Mouse (Mus musculus): ENCODE results near the gene Glb1l. TPM values are rescaled to one million over a fixed set of nuclear protein-coding genes. Genes with fewer than 3 reads are reported as not detected.

Glb1l gene
- polyA plus RNA-seq, 1 experiment from 2014 or later, result 11.9 TPM

DNA sequence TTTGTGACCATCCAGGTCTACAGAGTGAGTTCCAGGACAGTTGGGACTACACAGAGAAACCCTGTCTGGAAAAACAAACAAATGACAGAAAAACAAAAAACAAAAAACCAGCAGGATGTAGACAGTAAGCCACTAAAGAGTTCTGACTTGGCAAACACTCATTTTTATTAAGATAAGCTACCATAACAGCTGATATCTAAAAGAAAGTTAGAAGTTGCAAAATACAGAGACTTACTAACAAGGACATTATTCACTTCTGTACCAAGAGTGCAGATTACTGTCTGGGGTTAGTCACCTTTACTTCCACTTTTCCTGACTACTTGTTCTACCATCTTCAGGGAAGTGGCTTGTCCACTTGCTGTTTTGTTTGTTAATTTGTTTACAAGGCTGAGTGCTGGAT is 51.6 kb downstream of the Glb1l start:
- Histone ChIP-seq H3K27me3 (replicated peaks) (no peaks in the 10 kb centered on the region), H3K9ac (no peak overlapping the region), H3K4me1 (replicated peaks) (no peaks in the 10 kb centered on the region), H3K27ac (no peak overlapping the region), H3K9me3 (no peaks in the 10 kb centered on the region), H3K4me3 (replicated peaks) (no peak overlapping the region), H3K36me3 (no peaks in the 10 kb centered on the region), H3K4me2 (replicated peaks) (no peak overlapping the region)
- no peak for ATAC-seq

DNA sequence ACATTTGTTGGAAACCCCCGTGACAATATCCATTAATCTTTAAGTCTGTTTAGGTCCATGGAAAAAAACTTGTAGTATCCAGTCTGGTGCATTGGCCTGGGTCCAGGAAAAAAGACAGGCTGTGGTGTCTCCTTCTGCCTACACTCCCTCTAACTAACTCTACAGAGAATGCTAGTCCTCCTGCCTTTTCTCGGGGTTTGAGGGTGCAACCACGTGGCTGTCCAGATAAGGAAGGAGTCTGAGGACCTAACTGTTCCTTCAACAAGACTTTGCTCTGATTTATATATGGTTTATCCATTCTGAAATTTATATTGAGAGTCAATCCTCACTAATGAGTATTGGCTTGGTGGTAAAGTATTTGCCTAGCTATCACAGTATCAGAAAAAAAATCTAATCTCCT is 54.8 kb downstream of the Glb1l start:
- Histone ChIP-seq H3K36me3 (no peaks in the 10 kb centered on the region), H3K4me2 (replicated peaks) (no peak overlapping the region), H3K9ac (no peak overlapping the region), H3K4me3 (replicated peaks) (no peak overlapping the region), H3K4me1 (replicated peaks) (no peaks in the 10 kb centered on the region), H3K27ac (no peak overlapping the region), H3K27me3 (replicated peaks) (no peaks in the 10 kb centered on the region), H3K9me3 (no peaks in the 10 kb centered on the region)
- no peak for ATAC-seq
- 33% methylated on average over 3 of the region's 3 CpGs for WGBS

DNA sequence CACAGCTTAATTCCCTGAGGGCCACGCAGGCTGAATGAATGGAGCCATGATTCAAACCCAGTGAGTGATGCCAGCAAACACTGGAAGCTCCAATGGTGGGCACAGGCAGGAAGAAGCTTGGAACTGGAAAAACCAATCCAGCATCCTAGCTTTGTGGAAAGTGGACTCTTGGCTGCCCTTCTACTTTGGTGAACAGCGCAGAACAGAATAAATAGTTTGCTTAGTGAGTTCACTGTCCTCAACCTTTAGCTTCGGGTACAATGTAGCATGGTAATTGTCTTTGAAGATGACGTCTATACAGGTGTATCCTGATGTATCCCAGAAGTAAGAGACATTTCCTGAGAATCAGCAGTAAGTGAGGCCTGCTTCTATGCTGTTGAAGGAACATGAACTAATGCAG is 61.9 kb downstream of the Glb1l start:
- Histone ChIP-seq H3K36me3 (peaks cover 26% of the 10 kb centered on the region), H3K9me3 (no peaks in the 10 kb centered on the region), H3K4me1 (replicated peaks) (peaks cover 7% of the 10 kb centered on the region; the same call in 1 of the 2 replicates), H3K27me3 (replicated peaks) (no peaks in the 10 kb centered on the region), H3K27ac (no peak overlapping the region), H3K9ac (no peak overlapping the region), H3K4me2 (replicated peaks) (no peak overlapping the region), H3K4me3 (replicated peaks) (no peak overlapping the region)
- 86% methylated on average over 4 of the region's 4 CpGs for WGBS
- no peak for ATAC-seq

Other genes with a start within 250 kb of the Glb1l start
- 8.7 and 9.7 TPM in 2 replicates for gene Nhej1, start 85.6 kb downstream of the Glb1l start, polyA plus RNA-seq (2015; fragmentation: Nextera tagmentation; extraction: Ambion mirVana)
- 1.2 and 1.3 TPM in 2 replicates for gene Slc23a3, start 76.9 kb downstream of the Glb1l start, polyA plus RNA-seq (2015; fragmentation: Nextera tagmentation; extraction: Ambion mirVana)
- 42.5 and 43.4 TPM in 2 replicates for gene Cnppd1, start 68.1 kb downstream of the Glb1l start, polyA plus RNA-seq (2015; fragmentation: Nextera tagmentation; extraction: Ambion mirVana)
- 49.5 and 51.1 TPM in 2 replicates for gene Retreg2, start 68.0 kb downstream of the Glb1l start, polyA plus RNA-seq (2015; fragmentation: Nextera tagmentation; extraction: Ambion mirVana)
- 45.6 and 45.7 TPM in 2 replicates for gene Zfand2b, start 42.2 kb downstream of the Glb1l start, polyA plus RNA-seq (2015; fragmentation: Nextera tagmentation; extraction: Ambion mirVana)
- gene Abcb6, start 30.4 kb downstream of the Glb1l start, polyA plus RNA-seq (2015; fragmentation: Nextera tagmentation; extraction: Ambion mirVana), result 26.1 and 26.6 TPM in 2 replicates
- gene Ankzf1, start 18.7 kb downstream of the Glb1l start, polyA plus RNA-seq (2015; fragmentation: Nextera tagmentation; extraction: Ambion mirVana), result 25.2 TPM in 2 replicates
- 27.6 and 28.3 TPM in 2 replicates for gene Atg9a, start 18.6 kb downstream of the Glb1l start, polyA plus RNA-seq (2015; fragmentation: Nextera tagmentation; extraction: Ambion mirVana)
- gene Stk16, start within 50 bp of the Glb1l start, polyA plus RNA-seq (2015; fragmentation: Nextera tagmentation; extraction: Ambion mirVana), result 110 and 122 TPM in 2 replicates
- 122 and 131 TPM in 2 replicates for gene Tuba4a, start 9.1 kb upstream of the Glb1l start, polyA plus RNA-seq (2015; fragmentation: Nextera tagmentation; extraction: Ambion mirVana)
- not detected in 2 replicates for gene A630095N17Rik, start 21.3 kb upstream of the Glb1l start, polyA plus RNA-seq (2015; fragmentation: Nextera tagmentation; extraction: Ambion mirVana)
- gene Dnajb2, start 25.6 kb upstream of the Glb1l start, polyA plus RNA-seq (2015; fragmentation: Nextera tagmentation; extraction: Ambion mirVana), result 25.5 and 26.2 TPM in 2 replicates
- 3.2 and 3.6 TPM in 2 replicates for gene Ptprn, start 53.7 kb upstream of the Glb1l start, polyA plus RNA-seq (2015; fragmentation: Nextera tagmentation; extraction: Ambion mirVana)
- gene Resp18, start 67.6 kb upstream of the Glb1l start, polyA plus RNA-seq (2015; fragmentation: Nextera tagmentation; extraction: Ambion mirVana), result 12.7 and 13.8 TPM in 2 replicates
- gene Dnpep, start 107.2 kb upstream of the Glb1l start, polyA plus RNA-seq (2015; fragmentation: Nextera tagmentation; extraction: Ambion mirVana), result 131 and 145 TPM in 2 replicates
- 105 and 111 TPM in 2 replicates for gene Des, start 149.5 kb upstream of the Glb1l start, polyA plus RNA-seq (2015; fragmentation: Nextera tagmentation; extraction: Ambion mirVana)
- 35.6 and 39.3 TPM in 2 replicates for gene Speg, start 164.5 kb upstream of the Glb1l start, polyA plus RNA-seq (2015; fragmentation: Nextera tagmentation; extraction: Ambion mirVana)
- 98.9 and 103 TPM in 2 replicates for gene Gmppa, start 225.1 kb upstream of the Glb1l start, polyA plus RNA-seq (2015; fragmentation: Nextera tagmentation; extraction: Ambion mirVana)
- gene Asic4, start 239.6 kb upstream of the Glb1l start, polyA plus RNA-seq (2015; fragmentation: Nextera tagmentation; extraction: Ambion mirVana), result 2.6 and 2.7 TPM in 2 replicates